Mouse (Mus musculus) ovary, adult 18-20 months (tissue): ENCODE data around the gene Fem1b.
"Not testable (repeated sequence)": the region's sequence is repeated elsewhere in the genome, so short reads cannot be mapped to it uniquely, and the experiment has no call there.

Experiments
- DNase-seq: peaks from one replicate; pipeline ENCODE4 v3.0.0; 2022; ENCODE audit warnings: low spot score, mixed read lengths

The Fem1b gene

DNA sequence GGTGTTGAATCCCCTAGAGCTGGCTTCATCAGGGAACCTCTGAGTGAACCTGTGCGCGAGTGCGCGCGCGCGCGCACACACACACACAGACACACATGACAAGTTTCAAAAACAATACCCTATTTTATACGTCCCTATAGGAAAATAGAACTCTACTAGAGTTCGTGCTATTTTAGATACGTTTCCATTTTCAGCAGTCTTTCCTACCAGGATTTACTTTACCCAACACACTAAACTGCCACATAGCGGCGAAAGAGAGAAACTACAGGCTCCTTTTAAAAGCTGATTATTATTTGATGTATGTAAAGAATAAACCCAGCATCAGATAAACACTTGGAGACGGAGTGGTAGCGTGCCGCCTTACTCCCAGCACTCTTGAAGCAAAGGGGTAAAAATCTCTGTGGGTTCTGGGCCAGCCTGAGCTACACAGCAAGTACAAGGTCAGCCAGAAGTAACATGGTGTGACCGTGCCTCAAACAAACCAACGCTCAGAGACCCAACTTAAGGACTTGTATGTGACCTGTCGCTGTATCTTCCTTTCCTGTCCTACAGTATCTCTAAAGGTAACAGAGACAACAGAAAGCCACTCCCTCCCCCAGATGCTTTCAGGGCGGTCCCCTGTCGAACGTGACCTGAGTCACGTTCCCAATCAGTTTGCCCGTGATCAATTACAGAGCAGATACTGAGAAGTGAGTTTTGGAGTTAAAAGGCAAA lies 16.4 kb upstream of the Fem1b start:
- no peak for DNase-seq

DNA sequence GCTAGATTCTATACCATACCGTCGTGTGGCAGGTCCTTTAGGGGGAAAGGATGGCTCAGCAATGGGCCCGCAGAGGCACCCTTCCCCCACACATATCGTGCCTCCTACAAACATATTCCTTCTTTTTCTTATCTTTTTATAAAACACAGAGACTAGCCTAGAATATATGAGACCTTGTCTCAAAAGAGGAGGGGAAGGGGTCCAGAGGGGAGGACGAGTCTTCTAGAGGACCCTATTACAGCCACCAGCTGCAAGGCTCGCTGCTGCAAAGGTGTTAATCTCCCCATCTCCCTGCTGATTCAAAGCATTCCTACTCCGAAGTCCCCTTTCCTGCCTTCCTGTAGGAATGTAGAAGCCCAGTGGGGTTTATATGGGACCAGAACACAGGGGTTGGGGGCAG lies 14.7 kb upstream of the Fem1b start:
- no peak for DNase-seq

- DNase-seq = no peak
These were observed 14.2 kb upstream of the Fem1b start for GRCm38 (mm10) chr9:62825791-62826393.

DNA sequence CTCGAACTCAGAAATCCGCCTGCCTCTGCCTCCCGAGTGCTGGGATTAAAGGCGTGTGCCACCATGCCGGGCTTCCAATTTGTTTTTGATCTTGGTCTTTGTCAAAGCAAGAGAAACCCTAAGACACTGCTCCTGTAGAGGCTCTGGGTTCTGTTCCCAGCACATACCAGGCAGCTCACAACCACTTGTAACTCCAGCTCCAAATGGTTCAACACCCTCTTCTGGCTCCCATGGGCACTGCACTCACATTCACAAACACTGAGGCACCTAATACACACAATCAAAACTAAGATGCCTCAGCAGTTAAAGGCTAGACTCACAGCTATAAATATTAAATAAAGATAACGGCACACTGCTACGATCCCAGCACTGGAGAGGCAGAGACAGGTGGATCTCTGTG lies 10.1 kb upstream of the Fem1b start:
- DNase-seq = no peak

GRCm38 (mm10) chr9:62820829-62821228 lies 9.1 kb upstream of the Fem1b start:
- DNase-seq = no peak

DNA sequence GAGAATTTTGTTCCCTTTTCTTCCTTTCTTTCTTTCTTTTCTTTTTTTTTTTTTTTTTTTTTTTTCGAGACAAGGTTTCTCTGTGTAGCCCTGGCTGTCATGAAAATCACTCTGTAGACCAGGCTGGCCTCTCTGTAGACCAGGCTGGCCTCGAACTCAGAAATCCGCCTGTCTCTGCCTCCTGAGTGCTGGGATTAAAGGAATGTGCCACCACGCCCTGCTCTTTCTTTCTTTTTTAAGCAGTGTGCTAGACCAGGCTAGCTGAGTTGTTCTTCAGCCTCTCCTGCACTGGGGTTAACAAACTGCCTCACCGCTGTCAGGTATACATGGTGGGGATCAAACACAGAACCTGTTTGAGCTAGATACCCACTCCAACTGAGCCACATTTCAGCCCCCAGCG lies 8.2 kb upstream of the Fem1b start:
- DNase-seq = not testable (repeated sequence)

DNA sequence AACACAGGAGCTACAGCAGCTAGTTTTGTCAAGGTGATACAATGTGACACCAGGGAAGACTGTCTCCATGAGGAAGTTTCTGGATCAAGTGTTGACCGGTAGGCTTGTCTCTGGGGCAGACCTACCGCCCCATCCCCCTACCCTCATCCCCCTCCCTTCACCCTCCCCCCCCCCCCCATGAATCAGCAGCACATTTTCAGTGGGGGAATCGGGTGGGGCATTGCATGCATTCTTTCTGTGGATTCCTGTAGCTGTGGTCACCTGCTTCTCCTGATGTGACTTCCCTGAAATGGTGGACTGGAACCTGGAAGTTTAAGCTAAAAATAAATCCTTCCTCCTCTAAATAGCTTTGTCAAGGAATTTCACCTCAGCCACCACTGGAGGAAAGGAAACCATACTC lies 7.8 kb upstream of the Fem1b start:
- no peak for DNase-seq

DNA sequence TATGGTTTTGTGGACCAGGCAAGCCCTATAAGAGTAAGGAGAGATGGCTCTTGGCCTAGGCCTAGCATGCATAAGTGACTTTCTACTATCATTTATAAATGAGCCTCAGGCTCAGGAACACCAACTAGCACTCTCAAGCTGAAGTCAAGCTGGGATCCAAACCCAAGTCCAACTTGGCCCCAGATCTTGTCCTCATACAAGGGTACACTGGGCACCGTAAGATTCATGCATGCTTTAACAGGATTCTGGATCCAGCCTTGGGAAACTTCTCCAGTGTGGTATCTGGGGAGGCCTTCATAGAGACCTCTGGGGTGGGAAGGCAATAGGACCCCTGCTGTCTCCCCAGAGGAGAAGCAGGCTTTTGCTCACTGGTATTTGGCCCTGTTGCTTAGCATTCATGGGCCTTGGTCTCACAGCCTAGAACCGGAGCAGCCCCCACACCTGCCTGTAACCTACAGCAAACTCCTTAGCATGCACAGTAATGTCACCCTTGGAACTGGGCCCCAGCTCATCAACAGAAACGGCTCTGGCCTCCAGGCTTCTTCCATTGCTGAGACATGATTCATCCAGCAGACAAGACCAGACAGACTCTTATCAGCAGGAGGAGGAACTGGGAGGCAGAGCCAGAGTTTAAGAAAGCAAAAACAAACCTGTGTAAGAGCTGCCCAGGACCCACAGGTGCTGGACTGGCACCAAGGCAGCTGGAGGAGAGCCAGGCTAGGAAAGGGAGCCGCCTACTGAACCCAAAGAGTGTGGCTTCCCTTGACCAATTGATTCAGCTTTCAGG lies 6.3 kb upstream of the Fem1b start:
- DNase-seq = peak; percentile 59

GRCm38 (mm10) chr9:62817099-62817571 lies 5.4 kb upstream of the Fem1b start:
- DNase-seq = no peak

- DNase-seq = no peak
These were observed 4.8 kb upstream of the Fem1b start for GRCm38 (mm10) chr9:62816323-62817098.

DNA sequence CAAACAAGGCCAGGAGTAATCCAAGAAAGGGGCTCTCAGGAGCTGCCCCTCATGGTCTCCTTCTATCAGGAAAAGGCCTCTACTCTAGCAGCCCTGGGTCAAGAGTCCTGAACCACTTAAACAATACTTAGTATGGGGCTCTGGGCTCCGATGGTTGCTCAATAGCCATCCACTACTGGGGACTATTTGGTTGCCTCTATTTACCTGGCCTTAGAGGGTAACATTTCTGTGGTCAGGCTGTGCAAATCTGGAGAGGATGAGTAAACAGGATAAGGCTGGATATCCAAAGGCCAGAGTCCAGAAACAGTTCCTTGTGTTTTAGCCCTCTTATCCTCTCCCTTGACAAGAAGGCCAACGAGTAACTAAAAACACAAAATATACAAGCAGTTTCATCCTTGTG lies 3.0 kb upstream of the Fem1b start:
- no peak for DNase-seq

- no peak for DNase-seq
These were observed 699 bp upstream of the Fem1b start for GRCm38 (mm10) chr9:62812216-62813049.

- no peak for DNase-seq
These were observed 905 bp downstream of the Fem1b start for GRCm38 (mm10) chr9:62810543-62811515.

- DNase-seq = no peak
These were observed 1.6 kb downstream of the Fem1b start for GRCm38 (mm10) chr9:62810095-62810494.

- not testable (repeated sequence) for DNase-seq
These were observed 12.5 kb downstream of the Fem1b start for GRCm38 (mm10) chr9:62799218-62799617.

DNA sequence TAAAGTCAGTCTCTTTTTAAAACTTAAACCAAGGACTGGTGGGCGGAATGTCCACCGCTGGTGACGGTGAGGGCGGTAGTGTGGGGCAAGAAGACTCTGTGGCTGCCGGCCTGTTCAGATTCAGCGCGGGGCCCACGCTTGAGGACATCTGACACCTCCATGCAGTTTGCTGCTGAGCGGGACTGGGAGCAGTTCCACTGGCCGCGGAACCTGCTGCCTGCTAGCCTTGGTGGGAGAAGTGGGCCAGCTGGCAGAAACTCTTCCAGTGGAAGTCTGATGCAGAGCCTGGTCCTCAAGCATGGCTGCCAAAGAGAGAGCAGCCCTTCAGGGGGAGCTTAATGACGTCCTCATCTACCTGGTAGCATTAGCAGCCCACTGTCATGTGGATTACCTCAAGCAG lies 21.9 kb downstream of the Fem1b start:
- DNase-seq = no peak

- no peak for DNase-seq
These were observed 25.0 kb downstream of the Fem1b start for GRCm38 (mm10) chr9:62786721-62787120.

- no peak for DNase-seq
These were observed 27.5 kb downstream of the Fem1b start for GRCm38 (mm10) chr9:62784233-62784632.

DNA sequence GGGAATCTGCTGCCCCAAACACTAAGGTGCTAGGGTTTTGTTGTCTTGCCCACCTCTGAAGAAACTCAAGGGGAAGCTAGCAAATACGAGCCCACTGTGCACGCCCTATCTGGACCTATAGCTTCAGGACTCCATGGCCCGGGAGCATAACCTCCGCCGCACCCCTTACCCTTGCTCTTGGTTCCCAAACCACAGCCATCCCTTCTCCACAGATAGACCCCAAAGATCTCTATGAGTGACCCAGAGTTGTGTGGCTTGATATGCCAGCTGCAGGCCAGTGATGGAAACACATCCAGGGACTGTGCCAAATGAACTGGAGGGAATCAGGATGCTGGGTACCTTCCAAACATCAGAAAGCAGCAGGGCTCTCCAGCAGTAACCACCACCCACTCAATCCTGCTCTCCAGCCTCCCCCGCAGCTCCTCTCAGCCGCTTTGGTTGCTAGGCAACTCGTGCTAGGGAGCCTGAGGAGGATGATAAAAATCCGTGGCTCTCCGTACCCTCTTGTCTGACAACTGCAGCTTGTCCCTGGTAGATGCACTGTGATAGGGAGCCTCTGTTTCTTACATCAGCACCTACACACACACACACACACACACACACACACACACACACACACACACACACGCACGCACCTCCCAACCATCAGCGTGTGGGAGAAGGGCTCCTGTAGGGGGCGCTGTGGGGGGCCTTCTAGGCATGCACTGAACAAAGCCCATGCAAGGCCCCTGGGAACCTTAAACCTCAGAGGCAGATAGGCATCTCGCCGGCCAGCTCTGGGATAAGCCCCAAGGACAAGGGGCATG lies 28.6 kb downstream of the Fem1b start:
- peak; percentile 60 for DNase-seq
